Mouse (Mus musculus): ENCODE measurements at regions not wholly inside any gene's neighbourhood (a gene's known extent, or its start where the extent isn't known, plus 50 kb on each side); places are given as distances from the start of the nearest gene placed in this dataset.

DNA sequence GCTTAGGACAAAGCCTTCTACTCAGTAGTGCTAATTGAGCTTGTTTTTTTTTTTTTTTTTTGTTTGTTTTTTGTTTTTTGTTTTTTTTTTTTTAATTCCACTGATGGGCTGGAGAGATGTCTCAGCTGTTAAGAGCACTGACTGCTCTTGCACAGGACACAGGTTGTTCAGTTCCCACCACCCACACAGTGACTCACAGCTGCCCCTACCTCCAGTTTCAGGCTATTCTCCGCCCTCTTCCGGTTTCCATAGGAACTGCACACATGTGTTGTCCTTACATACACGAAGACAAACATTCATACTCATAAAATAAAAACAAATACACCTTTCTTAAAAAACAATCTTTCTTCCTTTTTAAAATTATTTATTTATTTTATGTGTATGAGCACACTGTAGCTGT lies 111.3 kb downstream of the Chic2 start:
- H3K9ac ChIP-seq (replicated peaks; ENCODE audit: low read depth, low read length): no peak overlapping the region

DNA sequence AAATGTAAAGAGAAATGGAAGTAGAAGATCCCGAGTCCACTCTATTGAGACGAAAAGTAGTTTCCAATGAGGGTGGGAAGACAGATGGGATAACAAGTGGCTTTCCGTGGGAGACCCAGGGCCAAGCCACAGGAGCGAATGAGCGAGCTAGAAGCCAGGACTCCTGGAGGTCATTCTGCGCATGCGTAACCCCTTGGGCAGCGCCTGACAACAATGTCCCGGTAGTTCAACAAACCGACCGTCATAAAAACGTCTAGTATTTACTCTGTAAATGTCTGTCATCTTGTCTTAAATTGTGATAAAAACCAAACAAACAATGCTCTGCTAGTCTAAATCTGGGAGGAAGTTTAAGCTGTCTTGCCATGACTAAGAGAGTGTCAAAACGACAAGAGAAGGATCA lies 112.4 kb downstream of the Chic2 start:
- H3K4me2 ChIP-seq (ENCODE audit: low read depth, low read length): peak overlapping the region; percentile 51
- TF ChIP-seq CTCF (IDR thresholded peaks at IDR 0.05; ENCODE audit: low read depth): no peak
- no peak for TF ChIP-seq EP300 (IDR thresholded peaks at IDR 0.05; ENCODE audit: low read depth)
- WGBS: 65% methylated on average over 13 of the region's 13 CpGs
- H3K9me3 ChIP-seq (replicated peaks; ENCODE audit: control insufficient read depth, low read length): no peaks in the 10 kb centered on the region
- no peak for ATAC-seq (ENCODE audit: insufficient read depth, low read depth)
- H3K4me1 ChIP-seq (ENCODE audit: control insufficient read depth, insufficient read depth): no peaks in the 10 kb centered on the region
- H3K36me3 ChIP-seq (replicated peaks; ENCODE audit: control insufficient read depth, insufficient read depth, low read length): no peaks in the 10 kb centered on the region
- no peak overlapping the region for H3K27ac ChIP-seq (ENCODE audit: low read depth)
- no peaks in the 10 kb centered on the region for H3K27me3 ChIP-seq (ENCODE audit: control insufficient read depth, insufficient read depth, low read length)
- H3K4me3 ChIP-seq (ENCODE audit: low read depth, low read length): peak overlapping the region; percentile 19; the same call in 1 of the 2 replicates
- no peak for DNase-seq (ENCODE audit: low spot score)
- no peak overlapping the region for H3K9ac ChIP-seq (replicated peaks; ENCODE audit: low read depth, low read length)

More for the DNA sequence above, 111.3 kb downstream of the Chic2 start:
- Histone ChIP-seq H3K4me2 (ENCODE audit: low read depth, low read length) (no peak overlapping the region), H3K27ac (ENCODE audit: low read depth) (no peak overlapping the region), H3K27me3 (ENCODE audit: control insufficient read depth, insufficient read depth, low read length) (no peaks in the 10 kb centered on the region), H3K4me1 (ENCODE audit: control insufficient read depth, insufficient read depth) (no peaks in the 10 kb centered on the region), H3K36me3 (replicated peaks; ENCODE audit: control insufficient read depth, insufficient read depth, low read length) (no peaks in the 10 kb centered on the region), H3K9me3 (replicated peaks; ENCODE audit: control insufficient read depth, low read length) (no peaks in the 10 kb centered on the region), H3K4me3 (ENCODE audit: low read depth, low read length) (no peak overlapping the region)
- DNase-seq (ENCODE audit: low spot score) (no peak), ATAC-seq (ENCODE audit: insufficient read depth, low read depth) (no peak)
- TF ChIP-seq EP300 (IDR thresholded peaks at IDR 0.05; ENCODE audit: low read depth): no peak
- no peak for TF ChIP-seq CTCF (IDR thresholded peaks at IDR 0.05; ENCODE audit: low read depth)
- WGBS: 91% methylated on average over 3 of the region's 3 CpGs

DNA sequence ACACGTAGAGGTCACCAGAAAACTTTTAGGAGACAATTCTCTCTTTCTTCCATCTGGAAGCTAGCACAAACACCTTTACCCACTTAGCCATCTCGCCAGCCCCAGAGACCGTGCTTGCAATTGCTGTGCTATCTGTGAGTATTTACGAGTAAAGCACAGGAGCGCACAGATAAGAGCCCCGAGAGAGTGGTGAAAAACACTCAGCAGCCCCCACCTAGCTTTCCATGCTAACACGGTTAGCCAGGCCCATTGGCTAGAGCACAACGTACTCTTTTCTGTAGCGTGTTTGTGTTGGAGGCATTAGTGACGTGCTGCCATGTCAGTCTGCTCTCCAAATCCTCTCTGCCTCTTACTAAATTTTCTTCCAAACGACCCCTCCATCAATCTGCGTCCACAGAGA lies 112.8 kb downstream of the Chic2 start:
- H3K36me3 ChIP-seq (replicated peaks; ENCODE audit: control insufficient read depth, insufficient read depth, low read length): no peaks in the 10 kb centered on the region
- no peaks in the 10 kb centered on the region for H3K4me1 ChIP-seq (ENCODE audit: control insufficient read depth, insufficient read depth)
- H3K9ac ChIP-seq (replicated peaks; ENCODE audit: low read depth, low read length): no peak overlapping the region
- ATAC-seq (ENCODE audit: insufficient read depth, low read depth): 0 out of 2 replicates have a peak, but pooled peaks have one; percentile 39
- peak overlapping the region; percentile 51 for H3K4me2 ChIP-seq (ENCODE audit: low read depth, low read length)
- H3K27me3 ChIP-seq (ENCODE audit: control insufficient read depth, insufficient read depth, low read length): no peaks in the 10 kb centered on the region
- no peak overlapping the region for H3K27ac ChIP-seq (ENCODE audit: low read depth)
- peak; percentile 22 for DNase-seq (ENCODE audit: low spot score)
- WGBS: 25% methylated on average over 12 of the region's 12 CpGs
- TF ChIP-seq CTCF (IDR thresholded peaks at IDR 0.05; ENCODE audit: low read depth) (no peak), EP300 (IDR thresholded peaks at IDR 0.05; ENCODE audit: low read depth) (no peak)
- H3K4me3 ChIP-seq (ENCODE audit: low read depth, low read length): peak overlapping the region; percentile 19; the same call in 1 of the 2 replicates
- H3K9me3 ChIP-seq (replicated peaks; ENCODE audit: control insufficient read depth, low read length): no peaks in the 10 kb centered on the region

DNA sequence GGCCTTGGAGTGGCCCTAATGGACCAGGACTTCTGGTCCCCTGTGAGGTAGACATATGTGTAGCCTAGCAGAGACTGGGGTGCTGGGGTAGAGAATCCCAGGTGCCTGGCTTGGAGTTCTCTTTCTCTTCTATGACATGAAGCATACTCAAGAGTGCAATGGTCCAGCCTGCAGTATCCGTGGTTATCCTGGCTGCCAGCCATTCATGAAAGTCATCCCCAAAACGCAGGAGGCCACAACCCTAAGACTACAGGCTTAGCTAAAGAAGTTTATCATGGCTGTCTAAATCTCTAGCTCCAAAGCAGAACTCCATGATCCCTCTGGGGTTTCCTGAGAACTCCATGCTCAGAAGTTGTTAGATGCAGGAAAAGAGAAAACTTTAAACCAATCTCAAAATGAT lies 117.0 kb downstream of the Chic2 start:
- DNase-seq (ENCODE audit: low spot score) (no peak), ATAC-seq (ENCODE audit: insufficient read depth, low read depth) (no peak)
- H3K4me1 ChIP-seq (ENCODE audit: control insufficient read depth, insufficient read depth): no peaks in the 10 kb centered on the region
- TF ChIP-seq CTCF (IDR thresholded peaks at IDR 0.05; ENCODE audit: low read depth): no peak
- no peak for TF ChIP-seq EP300 (IDR thresholded peaks at IDR 0.05; ENCODE audit: low read depth)
- no peaks in the 10 kb centered on the region for H3K9me3 ChIP-seq (replicated peaks; ENCODE audit: control insufficient read depth, low read length)
- no peak overlapping the region for H3K4me3 ChIP-seq (ENCODE audit: low read depth, low read length)
- H3K36me3 ChIP-seq (replicated peaks; ENCODE audit: control insufficient read depth, insufficient read depth, low read length): no peaks in the 10 kb centered on the region
- H3K9ac ChIP-seq (replicated peaks; ENCODE audit: low read depth, low read length): no peak overlapping the region
- no peak overlapping the region for H3K4me2 ChIP-seq (ENCODE audit: low read depth, low read length)
- WGBS: 72% methylated on average over 2 of the region's 2 CpGs
- no peaks in the 10 kb centered on the region for H3K27me3 ChIP-seq (ENCODE audit: control insufficient read depth, insufficient read depth, low read length)
- no peak overlapping the region for H3K27ac ChIP-seq (ENCODE audit: low read depth)

DNA sequence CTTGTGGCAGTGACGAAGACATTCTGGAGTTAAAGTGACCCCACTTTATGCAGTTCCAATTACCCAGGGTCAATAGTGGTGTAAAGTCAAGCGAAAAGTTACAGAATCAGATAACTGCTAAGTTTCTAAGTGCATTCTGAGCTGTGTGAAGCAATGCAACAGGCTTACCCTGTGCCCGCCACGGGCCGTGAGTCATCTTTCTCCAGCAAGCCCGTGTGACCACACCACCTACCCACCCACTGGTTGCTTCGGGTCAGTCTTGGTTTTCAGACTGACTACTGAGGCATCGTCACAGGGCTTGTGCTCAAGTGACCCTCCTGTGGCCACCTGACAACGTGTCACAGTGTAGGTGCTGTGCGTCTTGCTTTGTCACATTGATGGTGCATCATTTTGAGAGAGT lies 118.8 kb downstream of the Chic2 start:
- DNase-seq (ENCODE audit: low spot score): no peak
- H3K4me2 ChIP-seq (ENCODE audit: low read depth, low read length): no peak overlapping the region
- no peaks in the 10 kb centered on the region for H3K36me3 ChIP-seq (replicated peaks; ENCODE audit: control insufficient read depth, insufficient read depth, low read length)
- 89% methylated on average over 10 of the region's 10 CpGs for WGBS
- no peak overlapping the region for H3K4me3 ChIP-seq (ENCODE audit: low read depth, low read length)
- no peak overlapping the region for H3K27ac ChIP-seq (ENCODE audit: low read depth)
- H3K27me3 ChIP-seq (ENCODE audit: control insufficient read depth, insufficient read depth, low read length): no peaks in the 10 kb centered on the region
- no peak overlapping the region for H3K9ac ChIP-seq (replicated peaks; ENCODE audit: low read depth, low read length)
- H3K9me3 ChIP-seq (replicated peaks; ENCODE audit: control insufficient read depth, low read length): no peaks in the 10 kb centered on the region
- TF ChIP-seq EP300 (IDR thresholded peaks at IDR 0.05; ENCODE audit: low read depth) (no peak), CTCF (IDR thresholded peaks at IDR 0.05; ENCODE audit: low read depth) (no peak)
- ATAC-seq (ENCODE audit: insufficient read depth, low read depth): no peak
- H3K4me1 ChIP-seq (ENCODE audit: control insufficient read depth, insufficient read depth): no peaks in the 10 kb centered on the region

DNA sequence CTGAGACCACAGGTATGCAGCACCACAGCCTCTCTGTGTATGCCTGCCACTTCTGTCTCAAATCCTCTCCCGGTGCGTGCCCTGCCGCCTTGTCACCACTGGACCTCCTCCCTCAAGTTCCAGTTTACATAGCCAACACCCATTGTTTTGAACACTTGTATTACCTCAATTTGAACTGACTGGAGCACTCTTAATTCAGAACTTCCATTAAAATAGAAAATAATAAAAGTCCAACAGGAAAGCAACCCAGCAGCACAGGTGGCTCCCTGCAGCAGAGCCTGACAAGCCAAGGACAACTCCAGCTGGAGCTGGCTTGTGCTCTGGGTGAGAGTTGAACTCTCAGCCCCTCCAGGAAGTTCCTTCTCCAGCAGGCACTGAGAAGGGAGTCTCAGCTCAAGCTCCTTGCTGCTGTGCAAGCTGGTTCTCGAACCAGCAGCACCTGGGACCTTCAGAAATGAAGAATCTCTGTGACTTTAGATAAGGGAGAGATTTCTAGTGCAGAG lies 120.5 kb downstream of the Chic2 start:
- H3K9ac ChIP-seq (replicated peaks; ENCODE audit: low read depth, low read length): no peak overlapping the region
- no peaks in the 10 kb centered on the region for H3K36me3 ChIP-seq (replicated peaks; ENCODE audit: control insufficient read depth, insufficient read depth, low read length)
- no peak overlapping the region for H3K4me3 ChIP-seq (ENCODE audit: low read depth, low read length)
- 82% methylated on average over 4 of the region's 4 CpGs for WGBS
- no peaks in the 10 kb centered on the region for H3K4me1 ChIP-seq (ENCODE audit: control insufficient read depth, insufficient read depth)
- no peaks in the 10 kb centered on the region for H3K9me3 ChIP-seq (replicated peaks; ENCODE audit: control insufficient read depth, low read length)
- DNase-seq (ENCODE audit: low spot score): no peak
- ATAC-seq (ENCODE audit: insufficient read depth, low read depth): no peak
- H3K27me3 ChIP-seq (ENCODE audit: control insufficient read depth, insufficient read depth, low read length): no peaks in the 10 kb centered on the region
- no peak overlapping the region for H3K4me2 ChIP-seq (ENCODE audit: low read depth, low read length)
- no peak overlapping the region for H3K27ac ChIP-seq (ENCODE audit: low read depth)
- TF ChIP-seq CTCF (IDR thresholded peaks at IDR 0.05; ENCODE audit: low read depth): no peak
- TF ChIP-seq EP300 (IDR thresholded peaks at IDR 0.05; ENCODE audit: low read depth): no peak

Measured in heart, postnatal 0 days (tissue).